Mouse (Mus musculus): ENCODE measurements around the gene Sfswap.

- TF ChIP-seq CTCF (IDR thresholded peaks at IDR 0.05; ENCODE audit: low read depth, low read length) (no peak), GATA1 (IDR thresholded peaks at IDR 0.05; ENCODE audit: borderline replicate concordance, low read length) (no peak), TAL1 (conservative IDR thresholded peaks at IDR 0.05; ENCODE audit: low read depth, low read length) (no peak)
Measured at GRCm38 (mm10) chr5:129452561-129452960, 48.5 kb upstream of the Sfswap start.
